Mouse (Mus musculus) spleen, adult 2 months (tissue): ENCODE results near the gene Olfr122.

ENCODE experiments used
- CTCF ChIP-seq: fragments of 200-500 bp; IDR thresholded peaks from 2 replicates; pipeline ENCODE4 v1.5.1; 2011; ENCODE audit warnings: mild to moderate bottlenecking, inconsistent platforms; ENCODE audit not compliant: insufficient read depth, insufficient read length, insufficient replicate concordance; ENCODE audit errors: extremely low read depth
- POLR2A ChIP-seq: fragments of 200-500 bp; IDR thresholded peaks from 2 replicates; pipeline ENCODE4 v1.6.1; 2011; ENCODE audit warnings: low read depth, low read length, inconsistent platforms

DNA sequence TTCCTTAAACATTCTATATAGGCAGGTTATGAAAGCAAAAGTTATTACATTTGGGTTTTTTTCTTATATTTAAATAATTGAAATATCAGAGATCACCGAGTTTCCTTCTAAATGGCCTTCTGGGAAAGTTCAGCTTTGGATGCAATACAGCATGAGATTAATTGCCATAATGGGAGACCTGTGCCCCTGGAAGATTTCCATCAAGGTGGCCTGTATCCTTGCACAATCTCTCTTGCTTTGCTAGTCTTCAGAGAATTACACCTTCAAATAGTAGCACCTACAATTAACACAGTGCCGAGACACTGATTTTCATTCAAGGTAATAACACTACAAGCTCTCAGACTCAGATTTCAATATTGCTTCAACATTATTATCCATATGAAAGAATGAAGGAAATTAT lies 24.8 kb downstream of the Olfr122 start, which contains the start of gene Olfr123:
- TF ChIP-seq CTCF (no peak), POLR2A (no peak)
